Mouse (Mus musculus) yolk sac, embryonic 10.5 days (tissue): ENCODE data around the gene Prr29.
"Not testable (repeated sequence)": the region's sequence is repeated elsewhere in the genome, so short reads cannot be mapped to it uniquely, and the experiment has no call there.

Experiments used
- DNase-seq: peaks from one replicate; pipeline ENCODE4 v3.0.0-alpha.2; 2017; ENCODE audit warnings: low spot score

Prr29 gene

GRCm38 (mm10) chr11:106365366-106365765 is at the start of gene Prr29:
Gene Prr29 (plus strand): TSS chr11:106365472.
- no peak for DNase-seq

- no peak for DNase-seq
These were observed 48.9 kb upstream of the Prr29 start for GRCm38 (mm10) chr11:106316416-106316815.

- no peak for DNase-seq
These were observed 47.5 kb upstream of the Prr29 start for GRCm38 (mm10) chr11:106317801-106318200.

GRCm38 (mm10) chr11:106318406-106319366 is 46.6 kb upstream of the Prr29 start:
- DNase-seq: no peak

GRCm38 (mm10) chr11:106324858-106325257 is 40.4 kb upstream of the Prr29 start:
- peak; percentile 33 for DNase-seq

DNA sequence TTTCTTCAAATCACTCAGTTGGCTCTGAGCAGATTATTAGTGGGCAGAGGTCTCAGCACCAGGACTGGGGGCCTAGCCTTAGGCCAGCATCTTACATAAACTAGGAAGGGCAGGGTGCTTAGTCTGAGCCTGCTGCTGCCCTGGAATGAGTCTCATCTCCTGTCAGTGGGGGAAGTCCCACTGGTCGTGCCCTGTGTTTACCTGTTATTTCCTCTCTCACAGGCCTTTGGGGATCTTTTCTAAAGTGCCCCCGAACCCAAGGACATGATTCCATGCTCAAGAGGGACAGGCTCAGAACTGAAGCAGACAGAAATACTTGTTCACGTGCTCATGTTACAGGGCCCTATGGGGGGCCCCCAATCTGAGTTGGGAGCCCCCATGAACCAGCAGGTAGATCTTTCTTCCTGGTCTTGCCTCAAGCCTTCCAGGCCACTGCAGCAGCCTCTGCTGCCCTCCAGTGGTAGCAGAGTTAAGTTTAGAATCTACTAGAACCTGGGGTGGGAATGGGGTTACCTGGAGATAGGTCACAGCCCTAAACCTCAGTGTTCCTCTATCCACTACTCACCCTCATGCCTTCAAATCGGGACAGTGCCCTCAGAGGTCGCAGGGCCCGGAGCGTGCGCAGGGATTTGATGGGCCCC is 39.6 kb upstream of the Prr29 start:
- DNase-seq: peak; percentile 41

- DNase-seq: no peak
These were observed 38.8 kb upstream of the Prr29 start for GRCm38 (mm10) chr11:106326475-106326874.

DNA sequence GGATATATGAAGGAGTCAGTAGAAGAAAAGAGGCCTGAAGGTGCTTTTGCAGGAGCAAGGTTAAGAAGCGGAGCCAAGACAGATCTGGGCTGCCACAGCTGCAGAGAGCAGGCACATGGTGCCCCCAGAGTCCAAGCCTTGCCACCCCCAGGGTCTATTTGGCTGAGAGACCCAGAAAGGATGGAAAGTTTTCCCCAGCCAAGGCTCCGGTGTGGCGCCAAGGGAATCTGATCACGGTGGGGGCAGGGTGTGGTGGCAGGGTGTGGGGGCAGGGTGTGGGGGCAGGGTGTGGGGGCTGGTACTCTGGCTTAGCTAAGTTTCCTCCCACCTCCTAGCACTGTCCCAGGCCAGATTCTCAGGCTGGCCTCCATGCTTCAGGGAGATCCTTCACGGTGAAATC is 36.8 kb upstream of the Prr29 start:
- DNase-seq: no peak

GRCm38 (mm10) chr11:106329128-106329527 is 36.1 kb upstream of the Prr29 start:
- DNase-seq: no peak

- no peak for DNase-seq
These were observed 35.6 kb upstream of the Prr29 start for GRCm38 (mm10) chr11:106329682-106330081.

- no peak for DNase-seq
These were observed 32.8 kb upstream of the Prr29 start for GRCm38 (mm10) chr11:106332458-106332857.

DNA sequence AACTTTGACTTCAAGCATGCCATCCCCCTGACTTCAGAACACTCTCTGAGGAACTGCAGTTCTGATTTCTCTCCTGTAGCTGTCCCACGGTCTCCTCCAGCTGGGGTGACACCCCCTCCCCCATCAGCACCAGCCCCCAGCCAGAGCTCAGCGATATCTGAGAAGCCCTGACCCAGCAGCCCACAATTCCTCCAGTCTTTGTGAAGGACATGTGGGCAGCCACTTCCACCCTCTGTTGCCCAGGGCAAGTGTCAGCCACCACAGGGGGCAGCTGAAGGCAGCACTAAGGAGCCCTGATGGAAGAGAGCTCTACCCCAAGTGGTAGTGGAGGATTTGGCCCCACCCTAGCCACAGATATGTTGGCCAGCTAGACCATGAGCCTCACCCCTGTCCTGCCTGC is 31.2 kb upstream of the Prr29 start:
- no peak for DNase-seq

DNA sequence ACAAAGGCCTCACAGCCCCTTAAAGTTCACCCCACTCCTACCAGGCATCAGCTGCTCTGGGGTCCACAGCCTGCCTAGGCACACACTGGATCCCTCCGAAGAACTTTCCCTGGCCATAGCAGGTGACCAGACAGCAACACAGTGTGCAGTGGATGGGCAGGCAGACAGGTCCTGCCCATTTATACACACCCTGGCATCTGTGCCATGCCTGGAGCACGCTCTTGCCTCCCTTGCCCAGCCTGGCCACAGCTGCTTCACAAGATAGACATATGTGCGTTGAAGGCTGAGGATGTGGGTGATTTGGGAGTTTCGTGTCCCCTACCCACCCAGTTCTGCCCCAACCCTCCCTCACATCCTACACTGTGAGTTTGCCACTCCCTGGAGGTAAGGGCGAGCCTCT is 27.2 kb upstream of the Prr29 start:
- DNase-seq: no peak

GRCm38 (mm10) chr11:106338870-106339269 is 26.4 kb upstream of the Prr29 start:
- no peak for DNase-seq

DNA sequence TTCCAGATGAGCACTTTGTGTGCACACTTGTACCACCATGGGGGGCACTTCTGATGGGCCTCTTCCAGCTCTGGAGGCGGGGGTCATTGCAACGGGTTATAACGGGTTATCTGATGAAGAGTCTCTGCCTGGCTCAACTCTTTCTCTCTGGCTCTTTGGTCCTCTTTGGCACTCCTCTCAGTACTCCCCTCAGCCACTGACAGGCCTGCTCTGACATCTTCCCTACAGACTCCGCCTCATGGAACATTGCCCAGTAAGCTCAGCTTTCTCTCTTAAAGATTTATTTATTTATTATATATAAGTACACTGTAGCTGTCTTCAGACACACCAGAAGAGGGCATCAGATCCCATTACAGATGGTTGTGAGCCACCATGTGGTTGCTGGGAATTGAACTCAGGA is 25.9 kb upstream of the Prr29 start:
- DNase-seq: not testable (repeated sequence)

DNA sequence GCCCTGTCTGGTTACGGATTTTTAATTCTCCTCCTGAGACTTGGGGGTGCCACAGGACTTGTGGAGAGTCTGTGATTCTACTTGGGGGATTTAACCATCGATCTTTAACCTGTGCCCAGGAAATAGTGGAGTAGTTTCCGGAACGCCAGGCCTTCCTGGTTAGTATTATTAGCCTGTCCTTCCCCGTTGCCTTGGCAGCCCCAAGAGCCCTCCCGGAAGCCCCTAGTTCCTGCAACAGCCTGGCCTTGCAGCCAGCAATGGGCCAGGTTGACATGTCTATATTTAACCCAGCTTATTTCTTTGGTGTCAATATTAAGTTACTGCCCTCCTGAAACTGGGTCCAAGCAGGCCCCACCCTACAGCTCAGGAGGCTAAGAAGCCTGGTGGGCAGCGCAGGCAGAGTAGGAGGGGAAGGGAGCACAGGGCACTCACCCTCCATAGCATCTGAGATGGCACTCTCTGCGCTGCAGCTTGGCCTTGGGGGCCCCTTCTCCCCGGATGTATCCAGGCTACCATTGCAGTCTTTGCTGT is 24.2 kb upstream of the Prr29 start:
- DNase-seq: no peak

DNA sequence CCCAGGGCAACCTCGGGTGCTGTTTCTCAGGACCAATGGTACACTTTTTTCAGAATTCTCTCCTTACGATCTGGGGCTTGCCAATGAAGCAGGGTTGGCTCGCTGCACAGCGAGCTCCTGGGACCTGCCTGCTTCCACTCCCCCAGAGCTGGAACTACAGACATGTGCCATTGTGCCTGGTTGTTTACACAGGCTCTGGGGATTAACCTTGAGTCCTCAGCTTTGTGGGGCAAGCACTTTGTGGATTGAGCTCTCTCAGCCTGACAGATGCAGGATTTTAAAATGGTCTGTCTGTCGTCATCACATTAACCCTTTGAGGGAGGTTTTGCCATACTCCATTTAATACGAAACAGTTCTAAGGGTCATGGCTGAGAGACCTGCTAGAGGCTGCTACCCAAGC is 20.4 kb upstream of the Prr29 start:
- no peak for DNase-seq

- no peak for DNase-seq
These were observed 15.5 kb upstream of the Prr29 start for GRCm38 (mm10) chr11:106349772-106350171.

DNA sequence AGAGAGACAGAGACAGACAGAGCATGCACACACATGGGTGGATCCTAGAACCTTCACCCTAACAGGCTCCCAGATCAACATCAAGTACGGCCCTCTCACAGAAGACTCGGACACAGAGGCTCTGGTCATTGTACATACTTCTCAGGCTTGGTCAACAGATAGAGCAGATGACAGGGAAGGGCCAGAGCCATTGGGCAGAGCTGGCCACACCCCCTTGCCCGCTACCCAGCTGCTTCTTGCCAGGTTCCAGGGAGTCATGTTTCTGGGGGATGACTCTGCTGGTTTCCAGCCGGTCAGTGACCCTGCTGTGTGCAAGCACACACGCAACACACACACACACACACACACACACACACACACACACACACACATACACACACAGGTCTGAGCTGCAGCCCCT is 14.4 kb upstream of the Prr29 start:
- DNase-seq: no peak

GRCm38 (mm10) chr11:106351253-106351652 is 14.0 kb upstream of the Prr29 start:
- DNase-seq: no peak

DNA sequence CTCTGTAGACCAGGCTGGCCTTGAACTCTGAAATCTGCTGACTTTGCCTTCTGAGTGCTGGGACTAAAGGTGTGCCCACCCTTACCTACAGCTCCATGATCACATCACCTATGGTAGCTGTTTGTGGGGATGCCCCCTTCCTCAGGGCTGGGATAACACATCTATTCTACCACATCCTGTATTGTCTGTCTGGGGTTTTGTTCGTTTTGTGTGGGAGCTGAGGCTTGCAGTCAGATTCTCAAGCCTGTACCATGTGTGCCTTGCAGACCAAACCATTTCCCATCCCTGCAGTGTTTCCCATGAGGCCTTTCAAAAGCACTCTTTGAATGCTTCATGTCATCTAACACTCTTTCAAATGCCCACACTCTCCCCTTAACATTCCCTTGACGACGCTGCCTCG is 13.3 kb upstream of the Prr29 start:
- DNase-seq: no peak

- DNase-seq: no peak
These were observed 12.1 kb upstream of the Prr29 start, which contains the start of gene Scn4a for GRCm38 (mm10) chr11:106353188-106353587. Gene Scn4a (minus strand): TSS chr11:106353288.

- DNase-seq: no peak
These were observed 11.1 kb upstream of the Prr29 start for GRCm38 (mm10) chr11:106354181-106354580.
